Mouse (Mus musculus) ES-Bruce4 (cell line): ENCODE measurements around the gene Vps9d1.
"Not testable (repeated sequence)": the region's sequence is repeated elsewhere in the genome, so short reads cannot be mapped to it uniquely, and the experiment has no call there.

Experiments
- EP300 ChIP-seq: IDR thresholded peaks from 2 replicates; pipeline ENCODE4 v1.6.1; 2011; ENCODE audit warnings: low read depth, low read length; ENCODE audit not compliant: insufficient read depth
- POLR2A ChIP-seq: IDR thresholded peaks from one replicate; pipeline ENCODE4 v1.8.1; 2011; ENCODE audit warnings: low read length; ENCODE audit not compliant: insufficient read depth

DNA sequence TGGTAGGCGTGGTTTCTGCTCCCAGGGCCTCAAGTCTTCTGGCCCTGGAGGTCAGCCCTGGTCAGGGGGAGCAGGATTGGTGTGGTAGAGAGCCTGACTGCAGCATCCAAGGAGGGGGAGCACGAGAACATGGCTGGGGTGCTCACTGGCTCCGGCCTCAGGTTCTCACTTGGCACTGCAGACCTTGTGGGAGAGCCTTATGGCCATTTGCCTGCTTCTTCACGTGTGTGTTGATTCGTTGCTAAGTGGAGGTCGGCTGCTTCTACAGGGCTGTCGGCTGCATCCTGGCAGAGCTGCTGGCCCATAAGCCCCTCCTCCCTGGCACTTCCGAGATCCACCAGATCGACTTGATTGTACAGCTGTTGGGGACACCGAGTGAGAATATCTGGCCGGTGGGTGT is 23.8 kb downstream of the Vps9d1 start:
- TF ChIP-seq POLR2A, EP300: not testable (repeated sequence)
